Mouse (Mus musculus) frontal cortex, postnatal 14 days (tissue): ENCODE results near the gene Sync.

Source experiments
- DNase-seq, 2 experiments: peaks; one replicate each; pipeline ENCODE4 v3.0.0; 2022; ENCODE audit warnings: low spot score in 2 of 2

Sync gene

DNA sequence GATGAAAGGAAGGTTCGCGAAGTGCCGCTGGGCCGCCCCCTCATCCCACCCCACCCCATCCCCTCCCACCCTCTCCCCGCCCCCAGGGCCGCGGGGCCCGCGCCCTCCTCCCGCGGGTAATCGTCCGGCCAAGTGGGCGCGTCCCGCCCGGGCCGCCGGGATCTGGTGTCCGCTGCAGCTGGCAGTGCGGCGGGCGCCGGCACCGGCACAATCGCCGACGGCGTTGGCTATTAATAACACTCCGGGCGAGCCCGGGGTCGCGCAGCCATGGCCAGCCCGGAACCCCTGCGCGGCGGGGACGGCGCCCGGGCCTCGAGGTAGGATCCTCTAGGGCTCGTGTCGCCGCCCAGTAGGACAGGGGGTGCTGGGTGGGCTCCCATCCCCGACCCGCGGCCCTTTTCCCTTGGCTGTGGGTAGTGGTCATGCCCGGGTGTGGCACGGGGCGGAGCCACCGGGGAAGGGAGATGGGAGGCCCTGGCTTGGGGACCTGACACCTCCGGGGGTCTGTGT lies at the start of gene Sync:
TSS of gene Sync (plus strand) at position 146 of the 510 bp plus-strand sequence.
- no peak for DNase-seq

DNA sequence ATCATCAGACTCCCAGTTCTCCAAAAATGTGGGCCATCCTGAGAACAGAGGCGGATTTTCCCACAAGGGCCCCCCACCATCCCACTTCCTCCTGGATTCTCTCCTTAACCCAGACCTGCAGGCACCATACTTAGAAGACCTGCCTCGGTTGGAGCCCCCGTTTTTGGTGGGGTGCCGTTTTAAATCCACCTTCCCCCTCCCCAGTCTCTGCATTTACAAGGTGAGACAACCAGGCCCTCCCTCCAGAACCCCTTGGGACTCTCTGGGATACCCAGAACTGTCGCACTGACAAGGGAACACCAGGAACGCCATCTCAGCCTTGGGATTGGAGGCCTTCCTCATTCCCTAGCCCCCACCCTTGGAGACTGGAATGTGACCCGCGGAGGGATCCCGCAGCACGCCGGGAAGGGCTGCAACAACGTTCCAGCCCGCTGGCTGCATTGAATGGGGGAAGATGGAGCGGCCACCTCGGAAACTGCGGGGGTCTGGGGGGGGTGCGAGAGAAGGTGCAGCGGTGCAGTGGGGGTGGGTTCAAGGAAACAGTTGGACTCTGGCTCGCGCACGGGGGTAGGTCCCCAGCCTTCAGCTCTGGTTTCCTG lies 49.5 kb upstream of the Sync start:
- no peak for DNase-seq

DNA sequence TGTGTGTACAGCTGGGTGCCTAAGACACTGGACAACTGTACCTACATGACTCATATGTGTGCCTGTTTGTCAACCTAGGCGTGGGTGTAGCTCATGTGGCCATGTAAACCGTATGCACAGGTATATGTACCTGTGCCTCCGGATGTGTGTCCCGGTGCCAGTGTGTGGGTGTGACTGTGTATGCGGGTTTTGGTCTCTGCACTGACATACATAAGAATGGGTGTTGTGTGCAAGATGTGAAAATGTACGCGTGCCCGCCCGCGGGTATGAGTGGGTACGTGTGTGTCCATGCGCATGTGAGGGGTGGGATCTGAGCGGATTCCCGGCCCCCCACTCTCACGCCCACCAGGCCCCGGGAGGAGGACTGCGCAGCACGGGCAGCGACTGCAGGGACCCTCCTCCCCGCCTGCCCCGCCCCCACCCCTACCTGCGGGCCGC lies 48.8 kb upstream of the Sync start:
- no peak for DNase-seq

DNA sequence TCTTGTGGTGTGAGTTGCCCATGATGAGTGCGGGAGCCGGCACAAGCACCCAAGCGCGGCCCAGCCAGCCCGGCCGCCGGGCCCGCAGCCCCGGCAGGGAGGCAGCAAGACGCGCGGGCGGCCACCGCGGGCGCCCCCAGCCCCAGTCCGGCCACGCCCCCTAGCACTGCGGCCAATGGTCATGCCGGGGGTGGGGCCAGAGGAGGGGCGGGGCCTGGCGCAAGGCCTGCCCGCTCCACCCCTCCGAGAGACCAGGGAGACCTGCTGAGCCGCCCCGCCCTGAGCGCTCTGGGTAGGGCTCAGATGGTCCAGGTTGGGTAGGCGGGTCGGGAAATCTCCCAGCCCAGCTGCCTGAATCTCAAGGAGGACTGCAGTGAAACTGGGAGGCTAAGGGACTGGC lies 48.3 kb upstream of the Sync start:
- DNase-seq, result peak; percentile 57 to 65

DNA sequence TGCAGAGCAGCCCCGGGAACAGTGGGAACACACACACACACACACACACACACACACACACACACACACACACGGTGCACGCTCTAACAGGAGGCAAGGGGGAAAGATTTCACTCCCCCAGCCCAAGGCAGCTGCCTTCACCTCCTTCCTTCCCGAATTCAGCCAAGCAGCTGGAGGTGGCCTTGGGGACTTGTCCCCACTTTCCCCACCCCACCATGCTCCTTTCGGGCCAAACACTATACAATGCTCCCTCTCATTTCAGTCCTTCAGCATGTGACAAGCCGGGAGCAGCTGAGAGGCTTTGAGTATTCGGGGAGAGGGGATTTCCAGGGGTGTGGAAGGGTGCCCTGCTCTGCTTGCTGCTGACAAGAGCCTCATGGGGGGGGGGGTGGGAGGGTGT lies 45.5 kb upstream of the Sync start:
- no peak for DNase-seq

DNA sequence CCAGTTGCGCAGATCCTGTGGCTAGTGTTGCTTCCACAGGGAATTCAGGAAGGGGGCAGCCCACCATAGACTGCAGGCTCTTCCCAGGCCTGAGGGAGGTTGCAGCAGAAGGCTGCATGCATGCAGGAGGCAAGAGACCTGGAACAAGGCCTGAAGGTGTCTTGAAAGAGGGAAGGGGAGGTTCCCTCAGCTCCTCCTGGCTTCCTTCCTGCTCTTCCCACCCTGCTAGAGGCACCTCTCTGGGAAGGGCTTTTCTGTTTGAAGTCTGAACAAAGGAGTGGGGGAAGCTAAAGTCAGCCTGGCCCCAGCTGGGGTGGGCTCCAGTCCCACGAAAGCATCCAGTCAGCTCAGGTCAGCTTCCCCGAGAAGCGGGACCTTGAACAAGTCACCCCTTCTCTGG lies 45.1 kb upstream of the Sync start:
- DNase-seq, result no peak

DNA sequence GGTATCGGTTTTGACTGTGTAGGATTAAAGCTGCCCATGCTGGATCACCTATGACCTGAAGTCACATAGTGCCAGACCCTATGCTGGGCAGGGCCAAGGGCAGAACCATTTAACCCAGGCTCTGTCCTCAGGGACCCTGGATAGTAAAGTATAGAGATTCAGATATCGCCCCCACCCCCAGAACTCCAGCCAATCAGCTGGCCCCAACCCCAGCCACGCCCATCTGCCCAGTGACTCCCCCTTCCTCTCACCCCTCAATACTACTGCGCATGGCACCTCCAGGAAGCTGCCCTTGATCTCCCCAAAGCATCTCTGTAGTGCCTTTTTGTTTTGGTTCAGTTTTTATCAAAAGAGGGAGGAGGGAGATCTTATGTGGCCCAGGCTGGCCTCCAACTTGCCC lies 44.7 kb upstream of the Sync start:
- DNase-seq, result no peak

DNA sequence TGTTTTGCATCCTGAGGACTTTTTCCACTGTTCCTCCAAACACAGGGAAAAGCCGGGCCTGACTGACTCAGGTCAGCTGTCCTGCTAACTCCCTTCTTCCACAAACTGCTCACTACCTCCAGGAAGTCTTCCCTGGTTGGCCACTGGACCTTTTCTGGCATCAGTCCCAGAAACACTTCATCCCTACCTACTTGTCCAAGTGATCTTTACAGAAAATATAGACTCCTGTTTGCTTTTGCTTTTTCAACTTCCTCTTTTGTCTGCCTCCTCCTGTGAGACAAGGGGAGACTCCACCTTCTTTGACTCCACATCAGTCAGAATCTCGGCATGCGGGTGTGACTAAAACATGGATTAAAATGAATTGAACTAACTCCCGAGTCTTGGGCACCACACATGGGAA lies 42.6 kb upstream of the Sync start:
- no peak for DNase-seq

DNA sequence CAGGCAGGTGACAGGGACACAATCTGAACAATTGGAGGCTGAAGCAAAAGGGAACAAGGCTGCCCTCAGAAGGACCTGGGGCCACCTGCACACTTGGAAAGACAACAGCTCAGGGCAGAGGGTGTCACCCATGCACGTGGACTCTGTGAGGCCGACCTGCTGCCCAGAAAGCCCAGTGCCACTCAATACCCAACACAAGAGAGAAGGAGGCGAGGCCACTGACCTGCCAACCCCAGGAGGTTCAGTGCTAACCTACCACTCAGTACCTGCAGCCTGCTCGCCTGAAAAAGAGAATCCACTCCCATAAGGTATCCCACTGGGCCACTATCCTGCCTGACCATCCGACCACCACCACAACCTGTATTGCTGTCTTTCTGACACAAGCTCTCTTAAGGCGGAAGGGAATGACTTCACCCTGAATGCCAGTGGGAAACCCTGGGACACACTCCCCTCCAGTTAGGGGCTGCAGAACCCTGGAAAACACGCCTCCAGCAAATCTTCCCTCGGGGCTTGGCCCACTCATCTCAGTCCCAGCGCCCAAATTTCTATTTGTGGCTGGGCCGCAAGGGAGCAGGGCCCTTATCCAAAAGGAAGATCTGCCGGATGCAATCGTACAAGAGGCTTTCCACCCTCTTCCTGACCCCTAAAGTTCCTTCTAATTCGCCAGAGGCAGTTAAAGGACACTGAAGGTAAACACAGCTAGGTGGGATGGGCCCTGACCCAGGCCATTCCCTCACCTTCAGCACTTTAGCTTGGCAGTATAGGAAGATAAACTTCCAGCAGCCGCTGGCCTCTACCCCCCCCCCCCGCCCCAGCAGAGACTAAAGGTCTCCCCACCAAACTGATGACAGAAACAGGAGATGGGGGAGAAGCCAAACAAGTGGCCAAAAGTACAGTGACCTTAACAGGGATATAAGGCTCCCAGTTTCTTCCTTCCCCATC lies 40.8 kb upstream of the Sync start:
- no peak for DNase-seq

DNA sequence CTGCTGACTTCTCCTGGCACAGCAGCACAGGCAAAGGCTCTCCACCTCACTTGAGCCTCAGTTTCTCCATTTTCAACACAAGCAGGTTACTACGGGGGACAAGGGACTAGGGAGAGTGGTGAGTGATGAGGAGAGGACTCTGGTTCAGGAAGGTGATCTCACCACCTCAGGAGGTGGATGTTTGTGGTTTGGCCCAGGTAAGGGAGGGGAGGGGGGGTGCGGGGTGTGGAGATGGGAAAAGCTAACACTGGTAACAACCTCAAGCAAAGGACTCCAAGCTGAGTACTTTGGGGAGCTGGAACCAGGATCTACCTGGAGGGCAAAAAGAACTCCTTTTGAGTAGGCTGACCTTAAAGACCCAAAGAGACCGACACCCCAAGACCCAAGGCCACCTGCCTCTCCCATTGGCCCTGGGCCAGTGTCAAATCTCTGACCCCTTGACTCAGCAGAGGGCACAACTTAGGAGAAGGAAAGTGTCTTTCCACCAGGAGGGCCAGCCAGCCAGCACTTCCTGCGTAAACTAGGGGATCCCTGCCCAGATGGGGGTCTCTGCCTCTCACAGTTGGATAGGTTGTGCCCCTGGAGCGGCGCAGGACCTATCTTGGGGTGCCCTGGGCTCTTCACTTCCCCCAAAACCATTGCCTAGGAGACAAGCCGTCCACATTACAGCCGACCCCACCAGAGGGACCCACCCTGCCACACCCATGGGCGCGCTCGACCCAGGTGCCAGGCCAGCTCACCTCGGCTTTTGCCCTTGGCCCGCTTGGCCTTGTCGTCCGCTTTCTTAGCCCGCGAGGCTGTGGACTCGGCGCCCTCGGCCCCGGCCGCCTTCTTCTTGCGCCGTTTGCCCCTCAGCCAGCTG lies 39.8 kb upstream of the Sync start:
- no peak for DNase-seq

DNA sequence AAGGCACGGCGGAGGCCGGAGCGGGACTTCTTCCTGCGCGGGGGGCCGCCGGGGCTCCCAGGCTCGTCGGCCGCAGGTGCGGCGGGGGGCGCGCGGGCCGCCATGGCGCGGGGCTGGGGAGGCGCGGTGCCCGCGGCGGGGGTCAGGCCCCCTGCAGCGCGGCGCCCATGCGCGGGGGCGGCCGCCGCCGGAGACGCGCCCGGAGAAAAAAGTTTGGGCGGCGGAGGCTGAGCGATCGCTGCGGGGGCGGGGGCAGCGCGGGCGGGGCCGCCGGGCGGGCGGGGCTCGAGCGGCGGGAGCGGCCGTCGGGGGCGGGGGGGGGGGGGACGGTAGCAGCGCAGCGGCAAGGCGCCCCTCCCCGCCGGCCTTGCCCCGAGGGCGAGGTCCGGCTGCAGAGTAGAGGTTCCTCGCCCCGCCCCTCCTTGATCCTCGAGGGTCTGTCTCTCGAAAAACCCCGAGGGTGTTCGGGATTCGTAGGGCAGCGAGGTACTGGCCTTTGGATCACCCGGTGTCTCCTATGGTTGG lies 39.1 kb upstream of the Sync start:
- DNase-seq, result no peak

DNA sequence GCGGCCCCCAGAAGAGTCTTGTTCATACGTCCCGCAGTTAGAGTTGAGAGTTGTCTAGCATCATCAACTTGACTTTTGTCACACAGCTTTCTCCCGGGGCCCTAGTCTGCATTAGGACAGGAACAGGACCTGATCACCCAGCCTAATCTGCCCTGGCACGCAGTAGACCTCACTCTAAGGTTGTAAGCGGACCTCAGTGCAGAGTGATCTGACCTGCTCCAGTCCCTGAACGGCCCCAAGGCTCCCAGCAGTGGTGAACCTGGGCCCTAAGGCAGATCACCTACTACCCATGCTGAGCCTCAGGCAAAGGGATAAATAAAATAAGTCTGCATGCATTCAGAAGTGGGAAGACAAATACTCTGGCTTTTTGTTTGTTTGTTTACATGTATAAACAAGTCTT lies 38.1 kb upstream of the Sync start:
- no peak for DNase-seq

DNA sequence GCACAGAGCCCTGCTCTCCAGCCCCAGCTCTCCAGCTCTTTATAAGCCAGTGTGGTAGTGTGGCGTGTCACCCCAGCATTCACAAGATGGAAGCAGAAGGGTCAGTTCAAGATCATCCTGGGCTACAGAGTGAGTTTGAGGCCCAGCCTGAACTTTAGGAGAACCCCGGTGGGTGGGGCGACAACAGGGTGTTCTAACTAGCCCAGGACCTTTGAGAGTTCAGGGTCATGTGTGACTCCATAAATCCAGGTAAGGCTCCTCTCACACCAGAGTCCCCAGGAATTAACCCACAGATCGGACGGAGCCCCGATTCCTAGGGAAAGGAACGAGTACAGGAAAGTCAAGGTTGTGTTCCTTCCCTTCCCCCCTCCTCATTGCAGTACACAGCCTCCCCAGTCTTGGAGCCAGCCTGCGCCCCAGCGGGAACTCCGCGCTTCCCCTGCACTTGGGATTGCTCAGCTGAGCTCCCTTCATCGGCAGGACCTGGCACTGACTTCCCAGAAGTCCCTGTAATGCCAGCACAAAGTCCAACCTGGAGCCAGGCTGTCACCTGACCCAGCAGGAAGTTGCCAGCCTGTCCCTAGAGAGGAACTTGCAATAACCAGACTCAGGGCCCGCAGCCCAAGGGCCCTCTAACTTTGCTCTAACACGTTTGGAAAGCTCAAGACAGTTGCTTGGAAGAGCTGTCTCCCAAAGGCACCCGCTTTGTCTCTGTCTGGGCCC lies 36.5 kb upstream of the Sync start:
- no peak for DNase-seq

DNA sequence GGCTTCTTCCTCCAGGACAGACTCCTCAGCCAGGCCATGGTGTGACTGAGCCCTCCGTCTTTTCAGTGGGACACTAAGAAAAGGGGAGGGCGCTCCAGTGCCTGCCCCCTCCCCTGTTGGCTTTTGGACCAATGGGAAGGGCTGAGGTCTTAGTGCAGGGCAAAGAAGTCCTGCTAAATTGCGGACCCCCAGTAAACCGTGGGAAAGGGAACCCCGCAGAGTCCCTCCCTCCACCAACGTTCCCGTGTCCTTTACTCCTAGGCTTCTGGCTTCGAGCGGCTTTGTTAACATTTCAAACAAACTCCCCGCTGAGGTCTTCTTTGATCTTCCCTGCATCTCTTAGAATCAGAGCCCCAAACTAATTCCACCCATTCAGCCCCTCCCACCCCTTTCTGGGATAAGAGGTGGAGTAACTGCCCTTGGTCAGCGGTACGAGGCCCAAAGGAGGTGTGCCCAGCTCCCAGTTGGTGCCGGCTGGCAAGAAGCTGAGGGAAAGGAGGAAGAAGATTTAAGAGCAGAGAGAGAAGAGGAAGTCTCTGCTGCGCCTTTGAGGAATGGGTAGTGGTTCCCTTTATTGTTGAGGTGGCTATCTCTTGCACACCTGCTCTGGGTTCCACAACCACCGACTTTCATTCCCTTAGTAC lies 35.8 kb upstream of the Sync start:
- no peak for DNase-seq

DNA sequence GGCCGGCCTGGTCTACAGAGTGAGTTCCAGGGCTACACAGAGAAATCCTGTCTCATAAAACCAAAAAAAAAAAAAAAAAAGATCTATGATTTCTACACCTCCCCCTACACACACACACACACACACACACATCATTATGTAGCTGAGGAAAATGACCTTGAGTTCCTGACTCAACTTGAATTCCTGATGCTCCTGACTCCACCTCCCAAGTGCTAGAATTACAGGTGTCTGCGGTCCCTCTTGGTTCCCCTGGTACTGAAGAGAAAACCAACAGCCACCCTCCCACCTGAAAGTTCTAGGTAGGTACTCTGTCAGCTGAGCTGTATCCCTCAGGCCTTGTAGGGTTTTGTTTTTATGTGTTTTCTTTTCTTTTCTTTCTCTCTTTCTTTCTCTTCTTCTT lies 34.9 kb upstream of the Sync start:
- no peak for DNase-seq

DNA sequence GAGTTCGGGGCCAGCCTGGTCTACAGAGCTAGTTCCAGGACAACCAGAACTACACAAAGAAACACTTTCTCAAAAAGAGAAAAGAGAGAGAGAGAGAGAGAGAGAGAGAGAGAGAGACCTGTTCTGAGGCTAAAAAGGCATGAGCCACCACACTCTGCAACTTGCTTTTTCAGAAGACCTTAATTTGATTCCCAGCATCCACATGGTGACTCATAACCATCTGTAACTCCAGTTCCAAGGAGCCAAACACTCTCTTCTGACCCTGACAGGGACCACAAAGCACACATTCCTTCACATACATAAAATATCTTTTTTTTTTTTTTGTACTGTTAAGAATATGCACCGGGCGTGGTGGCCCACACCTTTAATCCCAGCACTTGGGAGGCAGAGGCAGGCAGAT lies 32.8 kb upstream of the Sync start:
- no peak for DNase-seq

DNA sequence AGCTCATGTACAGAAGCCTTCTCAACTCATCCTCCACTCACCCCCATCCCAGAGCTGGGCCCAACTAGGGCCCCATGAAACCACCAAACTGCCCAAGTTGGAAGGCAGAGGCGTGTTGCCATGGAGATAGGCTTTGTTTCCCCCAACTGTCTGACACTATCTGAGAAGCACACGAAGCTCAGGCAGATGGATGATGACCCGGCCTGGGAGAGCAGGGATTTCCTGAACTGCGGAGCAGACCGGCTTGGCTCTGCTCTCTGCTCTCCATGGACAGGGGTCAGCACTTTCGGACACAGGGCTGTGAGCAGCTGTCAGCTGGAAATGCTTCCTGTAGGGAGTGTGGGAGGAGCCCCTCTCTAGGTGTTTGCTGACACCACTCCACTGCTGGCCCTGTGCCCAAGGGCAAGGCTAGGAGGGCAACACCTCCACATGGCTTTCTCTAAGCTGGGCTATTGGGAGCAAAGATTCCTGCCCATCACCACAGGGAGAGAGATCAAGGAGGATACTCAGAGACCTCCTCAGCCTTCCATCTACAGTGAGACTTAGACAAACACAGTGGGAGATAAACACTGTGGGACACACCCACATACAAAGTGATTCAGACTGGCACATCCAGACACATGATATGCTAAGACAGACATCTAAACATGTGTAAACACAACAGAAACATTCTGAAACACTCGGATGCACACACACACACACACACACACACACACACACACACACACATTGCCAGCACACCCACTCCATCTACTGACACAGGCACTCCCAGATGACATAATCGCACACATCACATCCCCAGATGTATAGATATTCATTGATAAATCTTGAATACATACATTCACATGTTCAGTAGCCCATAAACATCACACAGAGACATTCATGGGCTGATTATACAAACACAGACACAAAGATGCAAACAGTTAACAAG lies 30.7 kb upstream of the Sync start:
- no peak for DNase-seq

DNA sequence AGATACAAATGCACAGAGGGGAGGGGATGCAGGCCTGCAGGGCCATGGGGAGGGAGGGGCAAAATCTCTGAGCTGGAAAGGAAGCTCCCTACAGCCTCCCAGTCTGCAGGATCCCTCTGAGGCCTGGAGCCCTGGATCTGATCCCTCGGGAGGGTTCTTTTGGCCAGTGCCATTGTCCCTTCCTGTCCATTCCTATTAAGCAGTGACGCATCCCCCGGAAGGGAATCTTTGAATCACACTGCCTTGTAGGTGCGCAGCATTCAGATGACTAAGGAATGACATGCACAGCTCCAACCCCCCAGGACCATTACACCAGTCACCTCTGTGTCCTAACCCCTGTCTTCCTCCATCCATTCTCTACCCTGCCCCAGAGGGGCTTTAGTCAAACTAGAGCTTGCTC lies 28.3 kb upstream of the Sync start:
- DNase-seq, result no peak

DNA sequence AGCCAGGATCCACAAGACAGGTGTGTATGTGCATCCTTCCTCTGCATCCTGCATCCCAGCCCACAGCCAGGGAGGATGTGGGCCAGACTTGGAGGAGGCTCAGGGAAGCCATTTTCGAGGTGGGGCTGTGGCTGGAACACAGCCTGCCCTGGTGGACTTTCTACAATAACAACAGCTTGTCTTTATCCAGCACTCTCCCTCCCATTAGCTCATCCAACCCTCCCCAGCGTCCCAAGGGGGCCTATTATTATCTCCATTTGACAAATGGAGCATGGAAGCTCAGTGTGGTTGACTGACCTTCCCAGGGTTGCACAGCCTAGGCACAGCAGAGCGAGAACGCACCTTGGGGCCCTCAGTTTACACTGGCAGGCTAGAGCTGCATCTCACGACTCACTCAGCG lies 26.7 kb upstream of the Sync start:
- no peak for DNase-seq

DNA sequence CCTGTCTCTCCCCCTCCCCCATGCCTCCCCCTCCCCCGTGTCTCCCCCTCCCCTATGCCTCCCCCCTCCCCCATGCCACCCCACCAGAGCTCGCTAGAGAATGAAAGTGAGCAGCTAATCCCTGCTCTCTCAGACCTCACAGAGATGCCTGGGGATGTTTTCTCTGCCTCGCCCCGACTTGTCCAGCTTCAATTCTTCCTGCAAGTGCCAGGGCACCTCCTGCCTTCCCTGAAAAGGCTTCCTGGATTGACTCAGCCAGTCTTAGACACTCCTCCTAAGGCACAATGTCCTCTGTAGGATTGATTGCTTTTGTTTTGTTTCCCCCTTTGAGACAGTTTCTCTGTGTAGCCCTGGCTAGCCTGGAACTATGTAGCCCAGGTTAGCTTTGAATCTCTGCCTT lies 26.2 kb upstream of the Sync start, which contains the start of gene C77080:
TSS of gene C77080 (minus strand) at position 209 of the 400 bp plus-strand sequence.
- DNase-seq, result no peak
